ENCODE assay signal across 18 mouse cellular contexts in the genomic region with DNA sequence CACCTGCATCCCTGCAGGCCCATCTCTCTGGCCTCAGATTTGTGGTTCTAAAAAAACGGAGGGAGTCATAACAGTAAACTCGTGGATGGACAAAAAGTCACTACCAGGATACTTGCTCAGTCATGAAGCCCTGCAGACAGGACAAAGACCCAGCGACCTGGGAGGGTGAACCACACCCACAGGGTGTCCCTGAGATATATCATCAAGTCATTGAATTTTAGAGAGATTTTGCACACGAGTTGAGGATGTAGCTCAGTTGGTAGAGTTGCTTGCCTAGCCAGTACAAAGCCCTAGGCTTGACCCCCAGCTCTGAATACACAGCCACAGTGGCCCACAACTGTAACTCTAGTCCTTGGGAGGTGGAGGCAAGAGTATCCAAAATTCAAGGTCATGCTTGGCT. TPM values are rescaled to one million over a fixed set of nuclear protein-coding genes. Genes with fewer than 3 reads are reported as not detected.
A peak's percentile ranks its signal among the peaks of the same experiment; 100 is the strongest.
DNase-seq lines count a peak whose midpoint lies in the region; ATAC-seq and TF ChIP-seq lines count a peak whose summit lies in the region.
"Had no signal": no experiment of that assay in that cellular context is flagged by ENCODE, and none has a peak within 500 bp of the region (broad histone marks: within the 10 kb centered on the region; RNA-seq: fewer than 3 reads in every experiment).

No protein-coding gene starts in this region.

- no peak overlapping the region for H3K4me3 ChIP-seq in heart, embryonic 14.5 days (ENCODE audit: control insufficient read depth in 1 of 2, insufficient read depth in 1 of 2, low read depth in 1 of 2, low read length in 2 of 2)
- no peak overlapping the region for H3K4me3 ChIP-seq in kidney, postnatal 0 days (replicated peaks; ENCODE audit: low read depth, low read length)
- H3K4me3 ChIP-seq in kidney, adult 2 months (ENCODE audit: insufficient read depth, low read depth, low read length) = no peak overlapping the region
- H3K4me3 ChIP-seq in brown adipose tissue, adult 24 weeks (ENCODE audit: insufficient read depth, low read depth, low read length) = no peak overlapping the region
- H3K4me3 ChIP-seq in limb, embryonic 10.5 days = no peak overlapping the region
- H3K4me3 ChIP-seq: forebrain, embryonic 13.5 days had no signal

- H3K4me2 ChIP-seq in heart, embryonic 14.5 days (ENCODE audit: low read length) = no peak overlapping the region
- H3K4me2 ChIP-seq in kidney, postnatal 0 days (ENCODE audit: low read length) = no peak overlapping the region
- H3K4me2 ChIP-seq: forebrain, embryonic 13.5 days had no signal

- no peaks in the 10 kb centered on the region for H3K27me3 ChIP-seq in heart, embryonic 14.5 days (ENCODE audit: control insufficient read depth, insufficient read depth, low read length)
- no peaks in the 10 kb centered on the region for H3K27me3 ChIP-seq in kidney, postnatal 0 days (ENCODE audit: insufficient read depth, low read length)
- no peaks in the 10 kb centered on the region for H3K27me3 ChIP-seq in kidney, adult 2 months (replicated peaks; ENCODE audit: control insufficient read depth, insufficient read depth, low read length)
- H3K27me3 ChIP-seq in limb, embryonic 10.5 days (ENCODE audit: low read depth, poor library complexity, severe bottlenecking) = no peaks in the 10 kb centered on the region
- H3K27me3 ChIP-seq: forebrain, embryonic 13.5 days had no signal

- no peak for DNase-seq in heart, adult 11 months
- DNase-seq in kidney, postnatal 0 days (ENCODE audit: low spot score) = no peak
- no peak for DNase-seq in kidney, adult 2 months
- DNase-seq in limb, embryonic 10.5 days (ENCODE audit: low spot score) = no peak
- no peak for DNase-seq in spleen, postnatal 36 days (ENCODE audit: low spot score in 2 of 2)
- DNase-seq: adrenal gland, postnatal 25 days; cerebellum, postnatal 14 days; kidney, postnatal 4 days; thymus, postnatal 25 days had no signal

- 71% methylated on average over 4 of the region's 4 CpGs for WGBS in heart, embryonic 14.5 days
- 64% methylated on average over 4 of the region's 4 CpGs for WGBS in kidney, postnatal 0 days
- 66% methylated on average over 4 of the region's 4 CpGs for WGBS in kidney, adult 2 months
- 85% methylated on average over 4 of the region's 4 CpGs for WGBS in limb, embryonic 10.5 days

- TF ChIP-seq CTCF in kidney, postnatal 0 days (IDR thresholded peaks at IDR 0.05; ENCODE audit: low read depth) = no peak
- TF ChIP-seq CTCF in kidney, adult 2 months (conservative IDR thresholded peaks at IDR 0.05; ENCODE audit: insufficient read depth, insufficient read length, low read depth, low read length) = no peak

- peaks cover 20 to 23% of the 10 kb centered on the region in 2 experiments for H3K4me1 ChIP-seq in heart, embryonic 14.5 days (ENCODE audit: control insufficient read depth in 2 of 2, insufficient read depth in 2 of 2, low read length in 2 of 2)
- peaks cover 19% of the 10 kb centered on the region; the same call in 1 of the 2 replicates for H3K4me1 ChIP-seq in kidney, postnatal 0 days (replicated peaks; ENCODE audit: insufficient read depth, low read length)
- no peaks in the 10 kb centered on the region for H3K4me1 ChIP-seq in kidney, adult 2 months (ENCODE audit: control insufficient read depth, insufficient read depth, low read length)
- H3K4me1 ChIP-seq in brown adipose tissue, adult 24 weeks (ENCODE audit: control insufficient read depth, insufficient read depth, insufficient read length, low read length) = peaks cover 22% of the 10 kb centered on the region
- H3K4me1 ChIP-seq in limb, embryonic 10.5 days = peaks cover 39% of the 10 kb centered on the region
- H3K4me1 ChIP-seq: forebrain, embryonic 13.5 days had no signal

- H3K9me3 ChIP-seq in heart, embryonic 14.5 days (ENCODE audit: control insufficient read depth, low read length) = 0 out of 2 replicates have a peak, but pooled peaks cover 2% of the 10 kb centered on the region
- no peaks in the 10 kb centered on the region for H3K9me3 ChIP-seq in kidney, postnatal 0 days (replicated peaks; ENCODE audit: low read length)
- no peaks in the 10 kb centered on the region for H3K9me3 ChIP-seq in limb, embryonic 10.5 days (replicated peaks)

- no peak for TF ChIP-seq POLR2A in kidney, adult 2 months (IDR thresholded peaks at IDR 0.05; ENCODE audit: low read depth, low read length)

- H3K27ac ChIP-seq in heart, embryonic 14.5 days (replicated peaks in 1 of 2; ENCODE audit: control insufficient read depth in 1 of 2, insufficient read depth in 1 of 2, low read depth in 2 of 2, low read length in 2 of 2) = peak overlapping the region; percentile 40 to 59
- peak overlapping the region; percentile 70 for H3K27ac ChIP-seq in kidney, postnatal 0 days
- H3K27ac ChIP-seq in kidney, adult 2 months (ENCODE audit: insufficient read depth, low read depth, low read length) = no peak overlapping the region
- H3K27ac ChIP-seq in brown adipose tissue, adult 24 weeks (replicated peaks; ENCODE audit: low read depth, low read length) = peak overlapping the region; percentile 60
- H3K27ac ChIP-seq in limb, embryonic 10.5 days = peak overlapping the region; percentile 58; the same call in 1 of the 2 replicates
- H3K27ac ChIP-seq: forebrain, embryonic 13.5 days had no signal

- no peaks in the 10 kb centered on the region for H3K36me3 ChIP-seq in heart, embryonic 14.5 days (ENCODE audit: control insufficient read depth, insufficient read depth, low read length)
- no peaks in the 10 kb centered on the region for H3K36me3 ChIP-seq in kidney, postnatal 0 days (ENCODE audit: insufficient read depth, low read length)
- H3K36me3 ChIP-seq in kidney, adult 2 months (ENCODE audit: control insufficient read depth, insufficient read depth, low read length) = no peaks in the 10 kb centered on the region
- no peaks in the 10 kb centered on the region for H3K36me3 ChIP-seq in limb, embryonic 10.5 days

- no peak for ATAC-seq in heart, embryonic 14.5 days (ENCODE audit: insufficient number of reproducible peaks, insufficient read depth, low FRiP score, low read depth)
- ATAC-seq in kidney, postnatal 0 days (replicated peaks; ENCODE audit: low FRiP score, low read depth) = no peak
- ATAC-seq: forebrain, embryonic 13.5 days had no signal

- H3K9ac ChIP-seq in heart, embryonic 14.5 days (ENCODE audit: low read length) = no peak overlapping the region
- H3K9ac ChIP-seq in kidney, postnatal 0 days (ENCODE audit: low read depth, low read length) = no peak overlapping the region
- H3K9ac ChIP-seq: forebrain, embryonic 13.5 days had no signal

RNA-seq across cellular contexts. Expression of a gene that starts 7.4 kb away (rescaled TPM):
- 67.5 and 68.3 TPM in 2 replicates for polyA plus RNA-seq in heart, embryonic 14.5 days (2014; fragmentation: Nextera tagmentation; extraction: Ambion mirVana)
- polyA plus RNA-seq in kidney, postnatal 0 days (2015; fragmentation: Nextera tagmentation; extraction: Ambion mirVana) = 31.3 and 34.0 TPM in 2 replicates
- 29.7 and 34.7 TPM in 2 replicates for polyA plus RNA-seq in kidney, adult 2 months (2012; rRNA removed)
- 32.5 and 49.7 TPM in 2 replicates for polyA plus RNA-seq in brown adipose tissue, adult 24 weeks (2012; ENCODE audit: insufficient read depth, insufficient read length, missing spikeins)
- 20.8 and 23.3 TPM in 2 replicates for polyA plus RNA-seq in limb, embryonic 10.5 days (2016; fragmentation: Nextera tagmentation; extraction: Ambion mirVana)

RNA-seq across cellular contexts. Expression of a gene that starts 8.1 kb away (rescaled TPM):
- not detected in 2 replicates for polyA plus RNA-seq in heart, embryonic 14.5 days (2014; fragmentation: Nextera tagmentation; extraction: Ambion mirVana)
- polyA plus RNA-seq in kidney, postnatal 0 days (2015; fragmentation: Nextera tagmentation; extraction: Ambion mirVana) = not detected in 2 replicates
- polyA plus RNA-seq in kidney, adult 2 months (2012; rRNA removed) = 0.22 and 0.46 TPM in 2 replicates
- not detected in 2 replicates for polyA plus RNA-seq in brown adipose tissue, adult 24 weeks (2012; ENCODE audit: insufficient read depth, insufficient read length, missing spikeins)
- not detected in 2 replicates for polyA plus RNA-seq in limb, embryonic 10.5 days (2016; fragmentation: Nextera tagmentation; extraction: Ambion mirVana)
- polyA plus RNA-seq: forebrain, embryonic 13.5 days; intestine, embryonic 14.5 days; limb, embryonic 11.5 days; liver, embryonic 16.5 days; midbrain, postnatal 0 days; neural tube, embryonic 11.5 days; spleen, adult 2 months had no signal

RNA-seq across cellular contexts. Expression of a gene that starts 30.9 kb away (rescaled TPM):
- polyA plus RNA-seq in heart, embryonic 14.5 days (2014; fragmentation: Nextera tagmentation; extraction: Ambion mirVana) = not detected in 2 replicates
- polyA plus RNA-seq in kidney, postnatal 0 days (2015; fragmentation: Nextera tagmentation; extraction: Ambion mirVana) = not detected in 2 replicates
- polyA plus RNA-seq in kidney, adult 2 months (2012; rRNA removed) = not detected in 2 replicates
- not detected in 2 replicates for polyA plus RNA-seq in brown adipose tissue, adult 24 weeks (2012; ENCODE audit: insufficient read depth, insufficient read length, missing spikeins)
- polyA plus RNA-seq in limb, embryonic 10.5 days (2016; fragmentation: Nextera tagmentation; extraction: Ambion mirVana) = not detected in 2 replicates
- polyA plus RNA-seq: forebrain, embryonic 13.5 days; limb, embryonic 11.5 days; midbrain, postnatal 0 days; neural tube, embryonic 11.5 days had no signal

RNA-seq across cellular contexts. Expression of a gene that starts 51.6 kb away (rescaled TPM):
- polyA plus RNA-seq in heart, embryonic 14.5 days (2014; fragmentation: Nextera tagmentation; extraction: Ambion mirVana) = not detected in 2 replicates
- polyA plus RNA-seq in kidney, postnatal 0 days (2015; fragmentation: Nextera tagmentation; extraction: Ambion mirVana) = not detected in 2 replicates
- not detected in 2 replicates for polyA plus RNA-seq in kidney, adult 2 months (2012; rRNA removed)
- not detected in 2 replicates for polyA plus RNA-seq in brown adipose tissue, adult 24 weeks (2012; ENCODE audit: insufficient read depth, insufficient read length, missing spikeins)
- polyA plus RNA-seq in limb, embryonic 10.5 days (2016; fragmentation: Nextera tagmentation; extraction: Ambion mirVana) = not detected in 2 replicates
- polyA plus RNA-seq: forebrain, embryonic 13.5 days; intestine, embryonic 14.5 days; limb, embryonic 11.5 days; liver, embryonic 16.5 days; midbrain, postnatal 0 days; neural tube, embryonic 11.5 days had no signal
